Mouse (Mus musculus) cerebellum, adult 2 months (tissue): ENCODE data around the gene Hsf4.

Experiments used
- CTCF ChIP-seq: fragments of 200-500 bp; IDR thresholded peaks from 2 replicates; pipeline ENCODE4 v1.5.1; 2011; ENCODE audit warnings: low read depth, mild to moderate bottlenecking, control low read depth, low read length, moderate library complexity, borderline replicate concordance; ENCODE audit not compliant: insufficient read depth
- POLR2A ChIP-seq: fragments of 200-500 bp; IDR thresholded peaks from 2 replicates; pipeline ENCODE4 v1.6.1; 2011; ENCODE audit warnings: low read length, control low read depth, borderline replicate concordance; ENCODE audit not compliant: insufficient read depth

DNA sequence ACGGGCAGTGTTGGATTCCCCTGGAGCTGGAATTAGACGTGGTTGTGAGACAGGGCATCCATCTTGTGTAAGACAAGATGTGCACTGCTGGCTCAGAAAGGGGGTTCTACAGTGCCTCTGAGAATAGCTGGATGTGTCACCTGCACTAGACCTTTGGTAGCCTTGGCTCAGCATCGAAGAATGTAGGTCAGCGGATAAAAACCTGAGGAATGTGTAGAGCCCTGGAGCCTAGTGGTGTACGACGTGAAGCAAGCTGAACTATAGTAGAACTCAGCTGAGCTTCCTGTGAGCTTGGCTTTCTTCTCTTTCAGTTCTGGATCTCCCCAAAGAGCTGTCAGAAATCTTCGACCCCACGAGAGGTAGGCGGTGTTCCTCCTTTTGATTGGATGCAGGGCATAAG is 34.3 kb downstream of the Hsf4 start:
- TF ChIP-seq POLR2A (no peak), CTCF (no peak)
